Mouse (Mus musculus) spleen, adult 18-20 months (tissue): Measurements from ENCODE around the gene Rassf6.

Experiments used
- DNase-seq, 2 experiments: peaks; one replicate each; pipeline ENCODE4 v3.0.0; 2022; ENCODE audit warnings: mixed read lengths in 2 of 2

The Rassf6 gene

GRCm38 (mm10) chr5:90640286-90641217 is at the start of gene Rassf6:
Gene Rassf6, minus strand, starts transcription at chr5:90640657.
- peak in 1 of 2 experiments; percentile 30 for DNase-seq

- no peak for DNase-seq
These were observed 49.1 kb upstream of the Rassf6 start for GRCm38 (mm10) chr5:90689426-90690128.

GRCm38 (mm10) chr5:90687913-90688312 is 47.5 kb upstream of the Rassf6 start:
- no peak for DNase-seq

- no peak for DNase-seq
These were observed 44.5 kb upstream of the Rassf6 start for GRCm38 (mm10) chr5:90684994-90685393.

GRCm38 (mm10) chr5:90681842-90682241 is 41.4 kb upstream of the Rassf6 start:
- no peak for DNase-seq

- DNase-seq = no peak
These were observed 37.1 kb upstream of the Rassf6 start for GRCm38 (mm10) chr5:90677560-90677959.

GRCm38 (mm10) chr5:90661852-90662251 is 21.4 kb upstream of the Rassf6 start:
- DNase-seq = no peak

GRCm38 (mm10) chr5:90661436-90661835 is 21.0 kb upstream of the Rassf6 start:
- DNase-seq = peak in 1 of 2 experiments; percentile 18

- DNase-seq = no peak
These were observed 20.0 kb upstream of the Rassf6 start for GRCm38 (mm10) chr5:90660411-90660810.

GRCm38 (mm10) chr5:90656681-90657080 is 16.2 kb upstream of the Rassf6 start:
- no peak for DNase-seq

- no peak for DNase-seq
These were observed 15.4 kb upstream of the Rassf6 start for GRCm38 (mm10) chr5:90655891-90656290.

GRCm38 (mm10) chr5:90654798-90655197 is 14.3 kb upstream of the Rassf6 start:
- DNase-seq = no peak

GRCm38 (mm10) chr5:90652724-90653123 is 12.3 kb upstream of the Rassf6 start:
- peak in 1 of 2 experiments; percentile 36 for DNase-seq

- no peak for DNase-seq
These were observed 10.2 kb upstream of the Rassf6 start for GRCm38 (mm10) chr5:90650466-90651150.

- no peak for DNase-seq
These were observed 7.0 kb upstream of the Rassf6 start for GRCm38 (mm10) chr5:90647473-90647872.

- no peak for DNase-seq
These were observed 5.9 kb upstream of the Rassf6 start for GRCm38 (mm10) chr5:90646398-90646797.

- DNase-seq = no peak
These were observed 5.1 kb upstream of the Rassf6 start for GRCm38 (mm10) chr5:90645579-90645978.

GRCm38 (mm10) chr5:90641218-90641610 is 757 bp upstream of the Rassf6 start:
- DNase-seq = no peak

GRCm38 (mm10) chr5:90634885-90635284 is 5.6 kb downstream of the Rassf6 start:
- DNase-seq = no peak

- no peak for DNase-seq
These were observed 11.9 kb downstream of the Rassf6 start for GRCm38 (mm10) chr5:90628530-90628929.

- DNase-seq = no peak
These were observed 12.4 kb downstream of the Rassf6 start for GRCm38 (mm10) chr5:90628011-90628410.

- DNase-seq = no peak
These were observed 13.0 kb downstream of the Rassf6 start for GRCm38 (mm10) chr5:90627423-90627822.
